Mouse (Mus musculus) spleen, adult 2 months (tissue): ENCODE data around the gene Npff. TPM values are rescaled to one million over a fixed set of nuclear protein-coding genes. Genes with fewer than 3 reads are reported as not detected.

Experiments
- DNase-seq, 2 experiments: peaks; one replicate each; pipeline versions ENCODE4 v3.0.0 to v3.0.0-alpha.2; 2012 to 2021; ENCODE audit warnings: low spot score in 2 of 2, low read depth in 1 of 2
- H3K27ac ChIP-seq: fragments of 200-500 bp; 2 replicates; pipeline ENCODE4 v1.5.1; 2012; ENCODE audit warnings: low read length, inconsistent platforms; ENCODE audit not compliant: insufficient read depth
- H3K27me3 ChIP-seq: fragments of 200-500 bp; 2 replicates; pipeline ENCODE4 v1.6.1; 2012; ENCODE audit warnings: mild to moderate bottlenecking, moderate library complexity, low read length, inconsistent platforms; ENCODE audit not compliant: control insufficient read depth, insufficient read depth
- H3K36me3 ChIP-seq: fragments of 200-500 bp; 2 replicates; pipeline ENCODE4 v1.6.1; 2012; ENCODE audit warnings: mild to moderate bottlenecking, low read length, inconsistent platforms; ENCODE audit not compliant: control insufficient read depth, insufficient read depth
- H3K4me1 ChIP-seq: fragments of 200-500 bp; 2 replicates; pipeline ENCODE4 v1.6.1; 2011; ENCODE audit warnings: inconsistent platforms; ENCODE audit not compliant: control insufficient read depth, insufficient read depth, insufficient read length
- H3K4me3 ChIP-seq: fragments of 200-500 bp; 2 replicates; pipeline ENCODE4 v1.5.1; 2011; ENCODE audit warnings: mild to moderate bottlenecking, inconsistent platforms; ENCODE audit not compliant: insufficient read depth, insufficient read length; ENCODE audit errors: extremely low read depth
- CTCF ChIP-seq: fragments of 200-500 bp; IDR thresholded peaks from 2 replicates; pipeline ENCODE4 v1.5.1; 2011; ENCODE audit warnings: mild to moderate bottlenecking, inconsistent platforms; ENCODE audit not compliant: insufficient read depth, insufficient read length, insufficient replicate concordance; ENCODE audit errors: extremely low read depth
- POLR2A ChIP-seq: fragments of 200-500 bp; IDR thresholded peaks from 2 replicates; pipeline ENCODE4 v1.6.1; 2011; ENCODE audit warnings: low read depth, low read length, inconsistent platforms
- WGBS: fragments of 180-500 bp; shearing (Covaris S2); methylation state at CpG from one replicate; pipeline ENCODE4 v1.1.7; 2018; 5-methylcytosine and 5-hydroxymethylcytosine counted together
- polyA plus RNA-seq: library from polyadenylated mRNA; depleted of rRNA; stranded (reverse); fragments of >200 nt; gene quantifications from 2 replicates; pipeline ENCODE4 v1.2.3, GENCODE M21; 2012; rRNA removed

Gene Npff
- polyA plus RNA-seq, 1 experiment: 8.1 TPM

DNA sequence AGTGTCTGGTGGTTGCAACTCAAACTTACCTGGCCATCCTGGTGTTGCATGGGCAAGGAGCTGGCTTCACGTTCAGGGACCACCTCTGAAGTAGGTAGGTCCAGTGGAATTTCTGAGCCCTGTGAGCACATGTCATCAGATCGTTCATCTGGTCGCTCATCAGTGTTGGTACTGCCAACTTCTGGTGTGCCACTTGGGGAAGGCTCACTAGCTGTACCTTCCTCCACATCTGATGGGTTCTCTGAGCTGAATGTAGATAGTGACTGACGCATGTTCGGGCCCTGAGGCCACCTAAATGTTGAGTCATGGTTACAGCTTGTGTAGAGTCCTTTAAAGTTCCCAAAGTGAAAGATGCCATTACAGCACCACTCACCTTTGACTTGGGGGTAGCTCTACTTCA lies 24.3 kb downstream of the Npff start:
- Histone ChIP-seq H3K36me3 (peaks cover 56% of the 10 kb centered on the region), H3K4me3 (no peak overlapping the region), H3K27ac (no peak overlapping the region), H3K27me3 (no peaks in the 10 kb centered on the region), H3K4me1 (no peaks in the 10 kb centered on the region)
- no peak for TF ChIP-seq CTCF
- no peak for TF ChIP-seq POLR2A
- DNase-seq: no peak
- 95% methylated on average over 5 of the region's 5 CpGs for WGBS

DNA sequence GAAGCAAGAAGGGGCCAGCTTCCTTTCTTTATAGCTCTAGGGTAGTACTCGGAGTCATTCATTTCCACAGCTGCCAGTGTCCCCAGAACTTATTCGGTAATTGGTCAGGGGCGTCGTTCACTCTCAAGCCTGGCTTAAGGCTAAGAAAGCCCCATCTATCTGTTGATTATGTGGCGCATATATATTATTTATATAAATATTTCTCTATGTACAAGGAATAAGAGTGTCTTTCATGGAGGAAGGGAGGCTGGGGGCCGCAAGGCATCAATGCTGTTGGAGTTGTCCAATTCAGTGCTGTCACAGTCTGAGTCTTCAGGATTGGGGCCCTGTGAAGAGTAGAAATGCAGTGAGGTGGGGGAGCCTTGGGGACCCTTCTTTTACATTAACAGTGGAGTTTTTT lies 24.9 kb downstream of the Npff start:
- 91% methylated on average over 6 of the region's 6 CpGs for whole genome bisulfite sequencing
- H3K36me3 ChIP-seq: peaks cover 56% of the 10 kb centered on the region
- no peaks in the 10 kb centered on the region for H3K27me3 ChIP-seq
- no peak for DNase-seq
- no peak overlapping the region for H3K27ac ChIP-seq
- H3K4me1 ChIP-seq: no peaks in the 10 kb centered on the region
- TF ChIP-seq CTCF (no peak), POLR2A (no peak)
- no peak overlapping the region for H3K4me3 ChIP-seq

DNA sequence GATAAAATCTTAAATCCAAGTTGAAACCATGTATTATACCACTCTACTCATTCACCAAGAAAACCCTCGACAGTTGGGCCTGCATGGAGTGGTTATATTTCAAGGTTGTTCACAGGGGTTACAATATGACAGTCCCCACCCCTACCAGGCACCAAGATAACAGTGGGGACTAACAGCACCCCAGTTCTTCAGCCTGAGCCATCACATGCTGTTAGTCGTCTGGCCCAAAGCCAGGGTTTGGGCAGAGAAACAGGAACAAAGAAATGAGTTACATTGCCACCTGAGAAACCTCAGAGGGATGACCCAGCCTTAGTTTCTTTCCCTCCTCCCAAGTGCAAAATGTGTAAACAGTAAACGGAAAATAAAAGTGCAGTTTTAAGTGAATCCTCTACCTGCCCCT lies 25.4 kb downstream of the Npff start:
- peaks cover 59% of the 10 kb centered on the region for H3K36me3 ChIP-seq
- no peak for DNase-seq
- H3K27ac ChIP-seq: no peak overlapping the region
- H3K4me3 ChIP-seq: no peak overlapping the region
- no peaks in the 10 kb centered on the region for H3K4me1 ChIP-seq
- 66% methylated on average over 3 of the region's 3 CpGs for WGBS
- no peaks in the 10 kb centered on the region for H3K27me3 ChIP-seq
- TF ChIP-seq POLR2A (no peak), CTCF (no peak)

DNA sequence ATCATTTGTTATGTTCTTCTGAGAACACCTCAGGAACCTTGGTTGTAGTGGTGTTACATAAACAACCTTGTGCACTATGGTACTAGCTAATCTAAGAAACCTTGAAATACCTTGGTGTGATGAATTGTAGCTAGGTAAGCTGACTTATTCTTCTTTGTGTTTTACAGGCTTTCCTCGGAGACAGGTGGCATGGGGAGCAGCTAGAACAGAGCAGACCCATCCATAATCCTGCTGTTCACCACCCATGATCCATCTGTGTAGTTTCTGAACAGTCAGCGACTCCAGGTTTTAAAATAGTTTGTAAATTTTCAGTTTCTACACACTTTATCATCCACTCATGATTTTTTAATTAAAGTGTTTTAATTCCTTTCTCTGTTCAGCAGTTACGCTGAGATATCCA lies 26.4 kb downstream of the Npff start:
- WGBS: 91% methylated on average over 3 of the region's 3 CpGs
- Histone ChIP-seq H3K36me3 (peaks cover 57% of the 10 kb centered on the region), H3K4me3 (no peak overlapping the region), H3K27me3 (no peaks in the 10 kb centered on the region), H3K4me1 (no peaks in the 10 kb centered on the region), H3K27ac (no peak overlapping the region)
- no peak for DNase-seq
- no peak for TF ChIP-seq POLR2A
- no peak for TF ChIP-seq CTCF

DNA sequence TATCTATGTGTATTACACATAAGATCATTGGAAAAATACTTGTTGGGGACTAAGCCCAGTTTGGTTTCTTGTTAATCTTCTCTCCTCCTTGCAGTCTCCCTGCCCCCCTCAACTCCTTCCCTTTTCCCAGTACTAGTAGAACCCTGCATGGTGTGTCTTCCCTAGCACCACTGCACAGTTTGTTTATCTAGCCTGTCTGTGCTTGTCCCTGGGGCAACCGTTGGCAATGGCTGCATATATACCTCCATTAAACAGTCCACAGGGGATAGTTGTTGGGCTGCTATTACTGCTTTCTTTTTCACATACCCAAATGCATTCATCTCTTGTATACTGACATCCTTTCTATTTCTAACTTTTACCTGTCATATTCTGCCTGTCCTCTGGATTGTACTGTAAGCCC lies 37.1 kb downstream of the Npff start:
- Histone ChIP-seq H3K27ac (no peak overlapping the region), H3K27me3 (no peaks in the 10 kb centered on the region), H3K36me3 (peaks cover 58% of the 10 kb centered on the region), H3K4me3 (no peak overlapping the region), H3K4me1 (no peaks in the 10 kb centered on the region)
- no peak for DNase-seq
- TF ChIP-seq CTCF (no peak), POLR2A (no peak)
- 85% methylated on average over 1 of the region's 1 CpGs for WGBS

DNA sequence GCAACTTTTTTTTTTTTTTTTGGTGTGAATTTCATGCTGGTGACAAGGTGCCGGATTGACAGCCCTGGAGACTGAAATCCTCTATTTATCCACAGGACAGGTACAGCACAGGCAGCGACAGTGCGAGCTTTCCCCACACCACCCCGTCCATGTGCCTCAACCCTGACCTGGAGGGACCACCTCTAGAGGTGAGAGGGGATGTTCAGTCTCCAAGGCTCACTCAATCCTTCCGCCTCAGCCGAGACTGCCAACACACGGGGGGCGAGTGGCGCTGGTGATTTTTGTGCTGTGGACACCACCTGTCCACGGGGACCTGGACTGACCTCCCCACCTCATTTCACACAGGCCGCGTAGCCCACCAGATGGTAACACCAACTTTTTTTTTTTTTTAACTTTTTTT lies 38.9 kb downstream of the Npff start:
- no peak overlapping the region for H3K27ac ChIP-seq
- H3K4me3 ChIP-seq: no peak overlapping the region
- TF ChIP-seq CTCF: no peak
- WGBS: 97% methylated on average over 12 of the region's 12 CpGs
- H3K27me3 ChIP-seq: no peaks in the 10 kb centered on the region
- DNase-seq: no peak
- no peaks in the 10 kb centered on the region for H3K4me1 ChIP-seq
- peaks cover 57% of the 10 kb centered on the region for H3K36me3 ChIP-seq

DNA sequence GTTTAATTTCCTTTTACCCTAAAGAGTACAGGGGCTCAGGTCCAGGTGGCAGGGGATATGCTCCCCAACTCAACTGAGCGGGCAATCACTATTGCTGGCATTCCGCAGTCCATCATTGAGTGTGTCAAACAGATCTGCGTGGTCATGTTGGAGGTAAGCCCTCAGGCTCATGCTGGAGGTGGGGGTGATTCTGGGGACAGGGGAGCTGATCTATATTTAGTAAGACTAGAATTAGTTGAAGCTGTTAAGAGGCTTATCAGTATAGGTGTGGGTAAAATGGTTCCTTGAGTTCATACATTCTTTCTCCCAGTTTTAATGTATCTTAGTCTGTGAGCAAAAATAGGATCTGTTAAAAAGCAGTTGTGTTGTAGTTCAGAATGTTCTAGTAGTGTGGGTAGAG lies 41.6 kb downstream of the Npff start:
- Histone ChIP-seq H3K4me3 (no peak overlapping the region), H3K27ac (no peak overlapping the region), H3K27me3 (no peaks in the 10 kb centered on the region), H3K4me1 (no peaks in the 10 kb centered on the region), H3K36me3 (peaks cover 47% of the 10 kb centered on the region)
- DNase-seq: no peak
- TF ChIP-seq CTCF (no peak), POLR2A (no peak)
- 95% methylated on average over 3 of the region's 3 CpGs for WGBS

DNA sequence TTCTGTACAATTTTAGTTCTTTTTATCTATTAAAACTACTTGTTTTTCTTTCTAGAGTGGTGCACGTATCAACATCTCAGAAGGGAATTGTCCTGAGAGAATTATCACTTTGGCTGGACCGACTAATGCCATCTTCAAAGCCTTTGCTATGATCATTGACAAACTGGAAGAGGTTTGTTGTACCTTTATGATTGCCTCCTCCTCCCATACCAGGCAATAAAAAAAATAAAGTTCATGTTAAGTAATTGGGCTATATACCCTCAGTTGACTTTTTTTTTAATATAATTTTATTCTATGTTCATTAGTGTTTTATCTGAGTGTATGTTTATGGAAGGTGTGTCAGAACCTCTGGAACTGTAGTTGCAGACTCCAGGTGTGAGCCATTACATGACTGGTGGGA lies 50.2 kb downstream of the Npff start:
- peaks cover 3% of the 10 kb centered on the region; the same call in 1 of the 2 replicates for H3K4me1 ChIP-seq
- H3K36me3 ChIP-seq: peaks cover 27% of the 10 kb centered on the region
- H3K27ac ChIP-seq: no peak overlapping the region
- H3K27me3 ChIP-seq: no peaks in the 10 kb centered on the region
- no peak for TF ChIP-seq CTCF
- no peak for DNase-seq
- 93% methylated on average over 2 of the region's 2 CpGs for WGBS
- no peak overlapping the region for H3K4me3 ChIP-seq

Other genes starting within 250 kb of the Npff start
- gene Mfsd5, start 245.5 kb downstream of the Npff start, polyA plus RNA-seq: 57.8 and 79.8 TPM in 2 replicates
- gene Espl1, start 228.7 kb downstream of the Npff start, polyA plus RNA-seq: 8.9 and 15.1 TPM in 2 replicates
- 51.9 and 63.6 TPM in 2 replicates for gene Pfdn5, start 198.8 kb downstream of the Npff start, polyA plus RNA-seq
- gene Myg1, start 193.2 kb downstream of the Npff start, polyA plus RNA-seq: 41.9 and 48.4 TPM in 2 replicates
- gene Aaas, start 174.2 kb downstream of the Npff start, polyA plus RNA-seq: 51.9 and 55.8 TPM in 2 replicates
- gene Sp7, start 157.8 kb downstream of the Npff start, polyA plus RNA-seq: not detected in 2 replicates
- 19.6 and 22.7 TPM in 2 replicates for gene Sp1, start 118.8 kb downstream of the Npff start, polyA plus RNA-seq
- gene Amhr2, start 79.6 kb downstream of the Npff start, polyA plus RNA-seq: 0.56 and 0.66 TPM in 2 replicates
- 170 and 215 TPM in 2 replicates for gene Prr13, start 65.9 kb downstream of the Npff start, polyA plus RNA-seq
- 378 and 426 TPM in 2 replicates for gene Pcbp2, start 54.4 kb downstream of the Npff start, polyA plus RNA-seq
- not detected in 2 replicates for gene Gm10337, start 21.2 kb downstream of the Npff start, polyA plus RNA-seq
- gene Map3k12, start 7.9 kb downstream of the Npff start, polyA plus RNA-seq: 2.1 TPM in 2 replicates
- 53.9 and 58.4 TPM in 2 replicates for gene Tarbp2, start 6.8 kb downstream of the Npff start, polyA plus RNA-seq
- gene Gm28047, start 100.1 kb upstream of the Npff start, polyA plus RNA-seq: not detected in 2 replicates
- 70.2 and 71.8 TPM in 2 replicates for gene Atf7, start 100.5 kb upstream of the Npff start, polyA plus RNA-seq
- gene Atp5g2, start 147.4 kb upstream of the Npff start, polyA plus RNA-seq: 249 and 253 TPM in 2 replicates
- gene Calcoco1, start 197.2 kb upstream of the Npff start, polyA plus RNA-seq: 29.6 and 34.9 TPM in 2 replicates